Mouse (Mus musculus) megakaryocyte, embryonic 14.5 days (primary cell): ENCODE measurements at regions not wholly inside any gene's neighbourhood (a gene's known extent, or its start where the extent isn't known, plus 50 kb on each side); places are given as distances from the start of the nearest gene placed in this dataset.

ENCODE experiments used
- FLI1 ChIP-seq: IDR thresholded peaks from 2 replicates; pipeline ENCODE4 v1.6.1; 2012; ENCODE audit warnings: low read length, inconsistent platforms, mixed read lengths
- GATA1 ChIP-seq: IDR thresholded peaks from 3 replicates; pipeline ENCODE4 v1.6.1; 2012; ENCODE audit warnings: mixed read lengths, low read length, inconsistent platforms, borderline replicate concordance

GRCm38 (mm10) chr10:95773425-95773980 lies 69.2 kb downstream of the Gm33543 start:
- TF ChIP-seq FLI1, result no peak
- TF ChIP-seq GATA1, result no peak
